Mouse (Mus musculus) embryonic facial prominence, embryonic 12.5 days (tissue): ENCODE data around the gene Naip1. TPM values are rescaled to one million over a fixed set of nuclear protein-coding genes. Genes with fewer than 3 reads are reported as not detected.

Experiments used
- polyA plus RNA-seq: library from polyadenylated mRNA; unstranded; fragments of >200 nt; fragmentation: Nextera tagmentation; extraction: Ambion mirVana; gene quantifications from 2 replicates; pipeline ENCODE4 v1.2.1, GENCODE M21; 2016

The Naip1 gene
- polyA plus RNA-seq, 1 experiment from 2014 or later = not detected

Other genes with a start within 250 kb of the Naip1 start
- 0.05 and 0.06 TPM in 2 replicates for gene Naip5, start 206.5 kb downstream of the Naip1 start, polyA plus RNA-seq
- gene Naip6, start 135.2 kb downstream of the Naip1 start, polyA plus RNA-seq = 0.05 and 0.10 TPM in 2 replicates
- gene Gtf2h2, start 39.7 kb upstream of the Naip1 start, polyA plus RNA-seq = 85.4 and 86.9 TPM in 2 replicates
- gene Ocln, start 99.8 kb upstream of the Naip1 start, polyA plus RNA-seq = 5.8 and 7.5 TPM in 2 replicates
- 4.6 and 4.8 TPM in 2 replicates for gene Marveld2, start 164.1 kb upstream of the Naip1 start, polyA plus RNA-seq
- gene Ak6, start 198.1 kb upstream of the Naip1 start, polyA plus RNA-seq = 284 and 286 TPM in 2 replicates
- 26.6 and 27.7 TPM in 2 replicates for gene Rad17, start 198.2 kb upstream of the Naip1 start, polyA plus RNA-seq
- gene Taf9, start 198.7 kb upstream of the Naip1 start, polyA plus RNA-seq = 17.3 and 19.7 TPM in 2 replicates
- 4.9 and 6.3 TPM in 2 replicates for gene Ccdc125, start 216.8 kb upstream of the Naip1 start, polyA plus RNA-seq